Mouse (Mus musculus) adipose tissue, adult 10 weeks (tissue): Measurements from ENCODE around the gene Krit1. TPM values are rescaled to one million over a fixed set of nuclear protein-coding genes. Genes with fewer than 3 reads are reported as not detected.

ENCODE experiments used
- polyA plus RNA-seq: library from polyadenylated mRNA; stranded (reverse); fragments of 350-450 nt; fragmentation: Illumina TruSeq; extraction: RNeasy Lipid Tissue Mini Kit (QIAGEN cat#74804); gene quantifications from one replicate; pipeline ENCODE4 v1.2.3, GENCODE M21; 2014; ENCODE audit warnings: low read depth, low replicate concordance

Gene Krit1
- polyA plus RNA-seq: 23.5 TPM

GRCm38 (mm10) chr5:3802433-3803291 is at the start of gene Krit1, which contains the start of gene Ankib1:
TSS of gene Krit1 (plus strand) at chr5:3803184.
TSS of gene Ankib1 (minus strand) at chr5:3802925.

DNA sequence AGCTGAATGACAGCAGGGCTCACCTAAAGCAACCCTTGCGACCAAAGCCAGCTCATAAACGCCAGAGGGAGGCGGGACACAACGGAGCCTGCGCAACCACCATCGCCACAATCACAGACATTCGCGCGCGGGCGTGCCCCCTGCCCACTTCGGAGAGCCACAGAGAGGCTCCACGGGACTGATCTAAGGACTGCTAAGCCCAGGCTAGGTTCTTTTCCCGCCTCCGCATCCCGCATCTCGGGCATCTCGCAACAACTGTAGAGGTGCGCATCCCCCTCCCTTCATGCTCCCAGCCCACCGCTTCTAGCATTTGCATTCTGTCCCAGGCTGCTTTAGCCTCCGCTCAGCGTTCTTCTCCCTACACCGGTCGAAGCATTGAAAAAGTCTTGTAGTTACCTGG is 42.0 kb downstream of the Krit1 start, which contains the start of gene Lrrd1:
TSS of gene Lrrd1 (plus strand) at position 148 of the 400 bp plus-strand sequence.

GRCm38 (mm10) chr5:3893459-3894293 is 90.7 kb downstream of the Krit1 start, which contains the start of gene Mterf1a:
TSS of gene Mterf1a (minus strand) at chr5:3893933.

Other genes starting within 250 kb of the Krit1 start
- gene 1700109H08Rik, start 231.6 kb upstream of the Krit1 start, polyA plus RNA-seq: 6.0 TPM
- gene Pex1, start 207.1 kb upstream of the Krit1 start, polyA plus RNA-seq: 22.2 TPM
- 9.6 TPM for gene Rbm48, start 206.6 kb upstream of the Krit1 start, polyA plus RNA-seq
- 5.0 TPM for gene Tmbim7, start 152.0 kb upstream of the Krit1 start, polyA plus RNA-seq
- 80.5 TPM for gene Gatad1, start 146.0 kb upstream of the Krit1 start, polyA plus RNA-seq
- 13.6 TPM for gene Ankib1, start 259 bp upstream of the Krit1 start, polyA plus RNA-seq
- 0.60 TPM for gene Lrrd1, start 42.0 kb downstream of the Krit1 start, polyA plus RNA-seq
- 5.5 TPM for gene Mterf1a, start 90.7 kb downstream of the Krit1 start, polyA plus RNA-seq
- 25.4 TPM for gene Akap9, start 124.9 kb downstream of the Krit1 start, polyA plus RNA-seq